Mouse (Mus musculus): ENCODE data around the gene Hk1. TPM values are rescaled to one million over a fixed set of nuclear protein-coding genes. Genes with fewer than 3 reads are reported as not detected.

Gene Hk1
- polyA plus RNA-seq, 1 experiment: 103 TPM

DNA sequence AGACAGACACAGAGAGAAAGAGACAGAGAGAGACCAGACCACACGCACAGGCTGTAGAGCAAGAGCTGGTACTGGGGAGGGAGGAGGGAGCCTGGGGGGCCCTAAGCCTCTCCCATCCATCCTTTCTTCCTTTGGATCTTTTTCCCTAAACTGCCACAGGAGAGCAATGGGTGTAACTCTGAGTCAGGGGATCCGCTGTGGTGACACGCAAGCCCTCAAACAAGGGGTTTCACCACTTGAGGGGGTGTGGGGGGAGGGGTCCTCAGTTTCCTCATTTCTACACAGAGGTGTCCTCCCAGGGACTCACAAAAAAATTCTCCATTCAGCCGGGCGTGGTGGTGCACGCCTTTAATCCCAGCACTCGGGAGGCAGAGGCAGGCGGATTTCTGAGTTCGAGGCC, 48.4 kb downstream of the Hk1 start:
- Histone ChIP-seq H3K4me2 (ENCODE audit: low read depth) (no peak overlapping the region), H3K36me3 (ENCODE audit: control insufficient read depth, insufficient read depth) (no peaks in the 10 kb centered on the region)
- no peak for TF ChIP-seq SRF (IDR thresholded peaks at IDR 0.05; ENCODE audit: control insufficient read depth, insufficient read length, low read depth)
- TF ChIP-seq CEBPB (IDR thresholded peaks at IDR 0.05; ENCODE audit: insufficient read depth, poor library complexity, severe bottlenecking): no peak
- no peak for TF ChIP-seq MYOD1 (IDR thresholded peaks at IDR 0.05; ENCODE audit: control insufficient read depth in 1 of 3, insufficient read length in 2 of 3, low read depth in 2 of 3)
- TF ChIP-seq TCF12 (IDR thresholded peaks at IDR 0.05; ENCODE audit: insufficient read depth, poor library complexity, severe bottlenecking): no peak
- no peak for TF ChIP-seq MAX (IDR thresholded peaks at IDR 0.05; ENCODE audit: low read depth)
- no peak for TF ChIP-seq TCF3 (IDR thresholded peaks at IDR 0.05; ENCODE audit: insufficient read length, low read depth)
- no peak for TF ChIP-seq MYOG (IDR thresholded peaks at IDR 0.05; ENCODE audit: control insufficient read depth in 1 of 3, insufficient read depth in 1 of 3, insufficient read length in 2 of 3, low read depth in 2 of 3)
- no peak for TF ChIP-seq POLR2A (IDR thresholded peaks at IDR 0.05; ENCODE audit: insufficient read length, low read depth)
- no peak for TF ChIP-seq POLR2AphosphoS2 (IDR thresholded peaks at IDR 0.05; ENCODE audit: insufficient read length, low read depth)
- TF ChIP-seq E2F4 (IDR thresholded peaks at IDR 0.05; ENCODE audit: insufficient read depth): no peak
- no peak for TF ChIP-seq REST (IDR thresholded peaks at IDR 0.05; ENCODE audit: insufficient read depth, insufficient read length)
- TF ChIP-seq USF1 (IDR thresholded peaks at IDR 0.05; ENCODE audit: low read depth): no peak

DNA sequence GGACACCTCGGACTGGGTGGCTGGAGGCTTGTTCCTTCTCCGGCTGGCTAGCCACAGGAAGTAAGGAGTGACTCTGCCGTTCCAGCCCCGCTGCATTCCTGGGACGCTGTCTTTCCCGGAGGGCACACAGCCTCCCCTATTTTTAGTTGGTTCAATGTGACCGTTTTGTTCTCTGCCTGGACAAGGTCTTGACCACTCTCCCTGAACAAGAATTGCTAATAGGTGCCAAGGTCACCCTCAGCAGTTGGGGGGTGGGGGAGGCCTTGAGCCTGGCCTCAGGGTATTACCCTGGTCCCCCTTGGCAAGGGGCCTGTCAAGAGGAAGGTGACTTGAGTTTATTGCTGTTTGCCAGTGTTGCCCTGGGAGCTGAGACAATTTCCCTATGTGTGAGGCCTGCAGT, 49.9 kb downstream of the Hk1 start:
- no peak for TF ChIP-seq USF1 (IDR thresholded peaks at IDR 0.05; ENCODE audit: low read depth)
- no peak for TF ChIP-seq SRF (IDR thresholded peaks at IDR 0.05; ENCODE audit: control insufficient read depth, insufficient read length, low read depth)
- TF ChIP-seq POLR2AphosphoS2 (IDR thresholded peaks at IDR 0.05; ENCODE audit: insufficient read length, low read depth): no peak
- no peak for TF ChIP-seq MYOD1 (IDR thresholded peaks at IDR 0.05; ENCODE audit: control insufficient read depth in 1 of 3, insufficient read length in 2 of 3, low read depth in 2 of 3)
- TF ChIP-seq TCF12 (IDR thresholded peaks at IDR 0.05; ENCODE audit: insufficient read depth, poor library complexity, severe bottlenecking): no peak
- TF ChIP-seq REST (IDR thresholded peaks at IDR 0.05; ENCODE audit: insufficient read depth, insufficient read length): no peak
- no peak for TF ChIP-seq CEBPB (IDR thresholded peaks at IDR 0.05; ENCODE audit: insufficient read depth, poor library complexity, severe bottlenecking)
- TF ChIP-seq TCF3 (IDR thresholded peaks at IDR 0.05; ENCODE audit: insufficient read length, low read depth): no peak
- no peak for TF ChIP-seq MYOG (IDR thresholded peaks at IDR 0.05; ENCODE audit: control insufficient read depth in 1 of 3, insufficient read depth in 1 of 3, insufficient read length in 2 of 3, low read depth in 2 of 3)
- no peak for TF ChIP-seq E2F4 (IDR thresholded peaks at IDR 0.05; ENCODE audit: insufficient read depth)
- TF ChIP-seq POLR2A (IDR thresholded peaks at IDR 0.05; ENCODE audit: insufficient read length, low read depth): no peak
- Histone ChIP-seq H3K36me3 (ENCODE audit: control insufficient read depth, insufficient read depth) (no peaks in the 10 kb centered on the region), H3K27me3 (ENCODE audit: control insufficient read depth, insufficient read depth, insufficient read length) (no peaks in the 10 kb centered on the region), H3K79me2 (ENCODE audit: control insufficient read depth, insufficient read depth) (peaks cover 74% of the 10 kb centered on the region), H3ac (ENCODE audit: control insufficient read depth, insufficient read length) (no peak overlapping the region), H3K4me2 (ENCODE audit: low read depth) (no peak overlapping the region), H3K4me3 (no peak overlapping the region)

More for the DNA sequence above, 48.4 kb downstream of the Hk1 start:
- peaks cover 76% of the 10 kb centered on the region for H3K79me2 ChIP-seq (ENCODE audit: control insufficient read depth, insufficient read depth)
- no peaks in the 10 kb centered on the region for H3K27me3 ChIP-seq (ENCODE audit: control insufficient read depth, insufficient read depth, insufficient read length)
- no peak overlapping the region for H3K4me3 ChIP-seq
- no peak overlapping the region for H3ac ChIP-seq (ENCODE audit: control insufficient read depth, insufficient read length)

DNA sequence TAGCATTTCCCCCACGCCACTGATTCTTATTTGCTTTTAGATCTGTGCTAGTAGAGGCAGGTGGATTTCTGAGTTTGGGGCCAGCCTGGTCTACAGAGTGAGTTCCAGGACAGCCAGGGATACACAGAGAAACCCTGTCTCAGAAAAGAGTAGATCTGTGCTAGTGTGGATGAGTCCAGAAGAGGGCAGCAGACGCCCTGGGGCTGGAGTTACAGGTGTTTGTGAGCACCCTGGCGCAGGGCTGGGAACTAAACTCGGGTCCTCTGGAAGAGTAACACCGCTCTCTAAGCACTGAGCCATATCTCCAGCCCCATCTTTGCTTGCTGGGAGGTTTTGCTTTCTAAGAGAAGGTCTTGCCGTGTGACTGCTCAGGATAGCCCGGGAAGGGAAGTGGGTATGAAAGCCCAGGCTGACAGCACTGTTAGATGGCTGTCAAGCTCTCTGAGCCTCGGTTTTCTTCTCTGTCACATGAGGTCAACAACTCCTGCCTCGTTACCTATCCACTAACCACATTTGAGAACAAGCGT, 50.8 kb downstream of the Hk1 start:
- Histone ChIP-seq H3K79me2 (ENCODE audit: control insufficient read depth, insufficient read depth) (peaks cover 72% of the 10 kb centered on the region), H3ac (ENCODE audit: control insufficient read depth, insufficient read length) (no peak overlapping the region), H3K4me3 (no peak overlapping the region), H3K36me3 (ENCODE audit: control insufficient read depth, insufficient read depth) (no peaks in the 10 kb centered on the region), H3K4me2 (ENCODE audit: low read depth) (no peak overlapping the region), H3K27me3 (ENCODE audit: control insufficient read depth, insufficient read depth, insufficient read length) (no peaks in the 10 kb centered on the region)
- TF ChIP-seq MYOD1 (IDR thresholded peaks at IDR 0.05; ENCODE audit: control insufficient read depth in 1 of 3, insufficient read length in 2 of 3, low read depth in 2 of 3) (no peak), MAX (IDR thresholded peaks at IDR 0.05; ENCODE audit: low read depth) (no peak), USF1 (IDR thresholded peaks at IDR 0.05; ENCODE audit: low read depth) (no peak), REST (IDR thresholded peaks at IDR 0.05; ENCODE audit: insufficient read depth, insufficient read length) (no peak), TCF12 (IDR thresholded peaks at IDR 0.05; ENCODE audit: insufficient read depth, poor library complexity, severe bottlenecking) (no peak), CEBPB (IDR thresholded peaks at IDR 0.05; ENCODE audit: insufficient read depth, poor library complexity, severe bottlenecking) (no peak), SRF (IDR thresholded peaks at IDR 0.05; ENCODE audit: control insufficient read depth, insufficient read length, low read depth) (no peak), TCF3 (IDR thresholded peaks at IDR 0.05; ENCODE audit: insufficient read length, low read depth) (no peak), POLR2A (IDR thresholded peaks at IDR 0.05; ENCODE audit: insufficient read length, low read depth) (no peak), MYOG (IDR thresholded peaks at IDR 0.05; ENCODE audit: control insufficient read depth in 1 of 3, insufficient read depth in 1 of 3, insufficient read length in 2 of 3, low read depth in 2 of 3) (no peak), POLR2AphosphoS2 (IDR thresholded peaks at IDR 0.05; ENCODE audit: insufficient read length, low read depth) (no peak), E2F4 (IDR thresholded peaks at IDR 0.05; ENCODE audit: insufficient read depth) (no peak)

GRCm38 (mm10) chr10:62327572-62328317, 52.0 kb downstream of the Hk1 start:
- Histone ChIP-seq H3K36me3 (ENCODE audit: control insufficient read depth, insufficient read depth) (no peaks in the 10 kb centered on the region), H3ac (ENCODE audit: control insufficient read depth, insufficient read length) (no peak overlapping the region), H3K4me2 (ENCODE audit: low read depth) (no peak overlapping the region), H3K27me3 (ENCODE audit: control insufficient read depth, insufficient read depth, insufficient read length) (no peaks in the 10 kb centered on the region), H3K4me3 (no peak overlapping the region), H3K79me2 (ENCODE audit: control insufficient read depth, insufficient read depth) (peaks cover 67% of the 10 kb centered on the region)
- no peak for TF ChIP-seq SRF (IDR thresholded peaks at IDR 0.05; ENCODE audit: control insufficient read depth, insufficient read length, low read depth)
- TF ChIP-seq TCF12 (IDR thresholded peaks at IDR 0.05; ENCODE audit: insufficient read depth, poor library complexity, severe bottlenecking): no peak
- TF ChIP-seq REST (IDR thresholded peaks at IDR 0.05; ENCODE audit: insufficient read depth, insufficient read length): no peak
- TF ChIP-seq POLR2AphosphoS2 (IDR thresholded peaks at IDR 0.05; ENCODE audit: insufficient read length, low read depth): no peak
- TF ChIP-seq USF1 (IDR thresholded peaks at IDR 0.05; ENCODE audit: low read depth): no peak
- TF ChIP-seq CEBPB (IDR thresholded peaks at IDR 0.05; ENCODE audit: insufficient read depth, poor library complexity, severe bottlenecking): no peak
- no peak for TF ChIP-seq E2F4 (IDR thresholded peaks at IDR 0.05; ENCODE audit: insufficient read depth)
- no peak for TF ChIP-seq MYOD1 (IDR thresholded peaks at IDR 0.05; ENCODE audit: control insufficient read depth in 1 of 3, insufficient read length in 2 of 3, low read depth in 2 of 3)
- no peak for TF ChIP-seq TCF3 (IDR thresholded peaks at IDR 0.05; ENCODE audit: insufficient read length, low read depth)
- TF ChIP-seq MAX (IDR thresholded peaks at IDR 0.05; ENCODE audit: low read depth): no peak
- no peak for TF ChIP-seq POLR2A (IDR thresholded peaks at IDR 0.05; ENCODE audit: insufficient read length, low read depth)
- TF ChIP-seq MYOG (IDR thresholded peaks at IDR 0.05; ENCODE audit: control insufficient read depth in 1 of 3, insufficient read depth in 1 of 3, insufficient read length in 2 of 3, low read depth in 2 of 3): no peak

Measured in myocyte (in vitro differentiated cells).